Mouse (Mus musculus) lung, adult 2 months (tissue): Measurements from ENCODE around the gene Appl2.

Experiments used
- CTCF ChIP-seq: fragments of 200-500 bp; IDR thresholded peaks from 2 replicates; pipeline ENCODE4 v1.5.1; 2011; ENCODE audit warnings: mild to moderate bottlenecking, low read length, control low read depth; ENCODE audit not compliant: insufficient read depth
- POLR2A ChIP-seq: fragments of 200-500 bp; IDR thresholded peaks from 2 replicates; pipeline ENCODE4 v1.6.1; 2011; ENCODE audit warnings: low read depth, mild to moderate bottlenecking, control low read depth, low read length, borderline replicate concordance; ENCODE audit errors: extremely low read depth

- TF ChIP-seq CTCF, result no peak
- no peak for TF ChIP-seq POLR2A
Observed at GRCm38 (mm10) chr10:83681334-83681733, 32.8 kb upstream of the Appl2 start.
